ENCODE assay signal across 9 mouse cellular contexts in genomic region chr4:149396433-149397306, GRCm38 (mm10). TPM values are rescaled to one million over a fixed set of nuclear protein-coding genes. Genes with fewer than 3 reads are reported as not detected.
DNase-seq lines count a peak whose midpoint lies in the region; ATAC-seq lines count a peak whose summit lies in the region.
"Had no signal": no experiment of that assay in that cellular context is flagged by ENCODE, and none has a peak within 500 bp of the region (broad histone marks: within the 10 kb centered on the region; RNA-seq: fewer than 3 reads in every experiment).

No protein-coding gene starts in this region.

- no peak for DNase-seq in kidney, adult 8-10 months
- DNase-seq in R1 (ENCODE audit: low read depth, low spot score), result peak; percentile 72
- no peak for DNase-seq in cerebellum, adult 9-10 months
- no peak for DNase-seq in adrenal gland, postnatal 25 days
- no peak for DNase-seq in embryo, embryonic 11 days
- DNase-seq: lung, postnatal 36 days had no signal

- no peak overlapping the region for H3K9ac ChIP-seq in kidney, embryonic 15.5 days
- H3K9ac ChIP-seq in embryonic facial prominence, embryonic 15.5 days, result no peak overlapping the region
- H3K9ac ChIP-seq in limb, embryonic 13.5 days, result no peak overlapping the region

- peaks cover 38% of the 10 kb centered on the region for H3K36me3 ChIP-seq in kidney, embryonic 15.5 days
- H3K36me3 ChIP-seq in embryonic facial prominence, embryonic 15.5 days, result peaks cover 30% of the 10 kb centered on the region
- H3K36me3 ChIP-seq in limb, embryonic 13.5 days, result peaks cover 39% of the 10 kb centered on the region

- H3K27me3 ChIP-seq in kidney, embryonic 15.5 days, result no peaks in the 10 kb centered on the region
- H3K27me3 ChIP-seq in embryonic facial prominence, embryonic 15.5 days, result no peaks in the 10 kb centered on the region
- H3K27me3 ChIP-seq in limb, embryonic 13.5 days, result no peaks in the 10 kb centered on the region

- H3K9me3 ChIP-seq in kidney, embryonic 15.5 days (replicated peaks), result no peaks in the 10 kb centered on the region
- H3K9me3 ChIP-seq in embryonic facial prominence, embryonic 15.5 days (replicated peaks), result no peaks in the 10 kb centered on the region
- no peaks in the 10 kb centered on the region for H3K9me3 ChIP-seq in limb, embryonic 13.5 days

- peak; percentile 52 for ATAC-seq in kidney, embryonic 15.5 days (replicated peaks; ENCODE audit: low FRiP score)
- no peak for ATAC-seq in embryonic facial prominence, embryonic 15.5 days (ENCODE audit: insufficient number of reproducible peaks, low FRiP score, low TSS enrichment, low read depth)
- no peak for ATAC-seq in limb, embryonic 13.5 days (ENCODE audit: low FRiP score, low read depth)

- peak overlapping the region; percentile 61 for H3K27ac ChIP-seq in kidney, embryonic 15.5 days
- peak overlapping the region; percentile 39; the same call in 1 of the 2 replicates for H3K27ac ChIP-seq in embryonic facial prominence, embryonic 15.5 days (replicated peaks)
- peak overlapping the region; percentile 79 for H3K27ac ChIP-seq in limb, embryonic 13.5 days

- no peak overlapping the region for H3K4me2 ChIP-seq in kidney, embryonic 15.5 days
- no peak overlapping the region for H3K4me2 ChIP-seq in embryonic facial prominence, embryonic 15.5 days (replicated peaks)
- H3K4me2 ChIP-seq in limb, embryonic 13.5 days (replicated peaks), result no peak overlapping the region

- H3K4me1 ChIP-seq in kidney, embryonic 15.5 days, result peaks cover 44% of the 10 kb centered on the region
- H3K4me1 ChIP-seq in embryonic facial prominence, embryonic 15.5 days, result peaks cover 40% of the 10 kb centered on the region
- H3K4me1 ChIP-seq in limb, embryonic 13.5 days, result peaks cover 32% of the 10 kb centered on the region

- no peak overlapping the region for H3K4me3 ChIP-seq in kidney, embryonic 15.5 days (replicated peaks)
- H3K4me3 ChIP-seq in embryonic facial prominence, embryonic 15.5 days (replicated peaks), result no peak overlapping the region
- no peak overlapping the region for H3K4me3 ChIP-seq in limb, embryonic 13.5 days

- 49% methylated on average over 20 of the region's 21 CpGs for WGBS in kidney, embryonic 15.5 days
- WGBS in embryonic facial prominence, embryonic 15.5 days, result 56% methylated on average over 21 of the region's 21 CpGs
- WGBS in limb, embryonic 13.5 days, result 52% methylated on average over 21 of the region's 21 CpGs

RNA-seq across cellular contexts. Expression of gene Ube4b, which starts 29.9 kb away (rescaled TPM):
- polyA plus RNA-seq in kidney, embryonic 15.5 days (2015; fragmentation: Nextera tagmentation; extraction: Ambion mirVana), result 48.1 and 49.6 TPM in 2 replicates
- polyA plus RNA-seq in embryonic facial prominence, embryonic 15.5 days (2015; fragmentation: Nextera tagmentation; extraction: Ambion mirVana), result 42.5 and 45.8 TPM in 2 replicates
- polyA plus RNA-seq in limb, embryonic 13.5 days (2015; fragmentation: Nextera tagmentation; extraction: Ambion mirVana), result 47.5 and 53.9 TPM in 2 replicates
- 105 and 111 TPM in 2 replicates for total RNA-seq in adrenal gland, postnatal 25 days (2021)

RNA-seq across cellular contexts. Expression of gene Rbp7, which starts 58.1 kb away (rescaled TPM):
- polyA plus RNA-seq in kidney, embryonic 15.5 days (2015; fragmentation: Nextera tagmentation; extraction: Ambion mirVana), result 0.77 and 0.90 TPM in 2 replicates
- polyA plus RNA-seq in embryonic facial prominence, embryonic 15.5 days (2015; fragmentation: Nextera tagmentation; extraction: Ambion mirVana), result 0.77 and 1.6 TPM in 2 replicates
- polyA plus RNA-seq in limb, embryonic 13.5 days (2015; fragmentation: Nextera tagmentation; extraction: Ambion mirVana), result 0.37 and 0.41 TPM in 2 replicates
- total RNA-seq in adrenal gland, postnatal 25 days (2021), result 7.0 and 13.4 TPM in 2 replicates
